Mouse (Mus musculus): ENCODE results near the gene Kif26b. TPM values are rescaled to one million over a fixed set of nuclear protein-coding genes. Genes with fewer than 3 reads are reported as not detected.

The Kif26b gene
- polyA plus RNA-seq, 1 experiment from 2014 or later, result 4.9 TPM

DNA sequence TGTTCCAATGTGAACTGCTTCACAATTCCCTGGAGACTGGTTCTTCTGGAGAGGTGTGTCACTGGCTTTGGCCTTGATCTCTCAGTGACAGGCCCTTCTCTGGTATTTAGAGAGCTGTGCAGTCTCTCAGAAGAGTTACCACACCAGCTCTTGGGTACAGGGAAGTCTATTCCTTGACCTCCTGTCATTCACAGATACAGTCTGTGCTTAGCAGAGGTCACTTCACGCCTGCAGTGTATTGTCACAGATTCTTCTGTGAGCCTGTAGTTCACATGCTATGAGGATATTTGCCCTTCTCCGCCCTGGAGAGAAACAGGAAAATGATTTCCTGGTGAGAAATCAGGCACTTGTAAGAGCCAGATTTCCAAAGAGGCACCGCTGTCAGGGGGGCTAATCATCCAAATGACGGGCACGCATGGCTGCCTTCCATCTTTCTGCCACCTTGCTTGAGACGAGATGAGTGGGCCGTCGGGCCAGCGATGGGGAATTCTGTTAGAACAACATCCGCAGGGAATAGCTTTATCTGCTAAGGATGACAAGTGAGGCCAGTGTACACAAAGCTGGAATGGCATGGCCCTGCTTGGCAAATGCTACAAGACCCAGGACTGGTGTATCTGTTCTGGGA, 309.9 kb downstream of the Kif26b start:
- H3K27ac ChIP-seq, result no peak overlapping the region
- H3K4me1 ChIP-seq (replicated peaks), result 0 out of 2 replicates have a peak, but pooled peaks cover 5% of the 10 kb centered on the region
- no peak for DNase-seq (ENCODE audit: low spot score)
- no peaks in the 10 kb centered on the region for H3K9me3 ChIP-seq
- WGBS, result 83% methylated on average over 10 of the region's 10 CpGs
- no peaks in the 10 kb centered on the region for H3K36me3 ChIP-seq
- H3K27me3 ChIP-seq (ENCODE audit: insufficient read depth, poor library complexity, severe bottlenecking), result no peaks in the 10 kb centered on the region
- no peak overlapping the region for H3K4me3 ChIP-seq

DNA sequence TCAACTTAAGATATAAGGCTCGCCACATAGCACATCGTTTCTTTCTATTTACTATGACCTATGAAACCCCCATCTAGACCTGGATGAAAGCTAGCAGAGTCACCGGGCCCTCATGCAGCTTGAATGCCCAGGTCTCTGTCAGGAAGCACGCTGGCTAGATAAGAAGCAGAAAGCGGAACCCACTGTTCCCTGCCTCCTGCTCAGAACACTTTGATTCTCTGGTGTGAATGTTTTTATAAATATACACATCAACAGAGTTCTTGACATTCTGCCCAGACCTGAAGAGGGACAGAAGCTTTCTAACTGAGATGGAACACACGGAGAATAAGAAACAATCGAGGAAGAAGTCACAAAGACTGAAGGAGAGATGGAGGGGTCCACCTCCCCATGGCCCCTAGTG, 311.4 kb downstream of the Kif26b start:
- Histone ChIP-seq H3K4me1 (replicated peaks) (0 out of 2 replicates have a peak, but pooled peaks cover 5% of the 10 kb centered on the region), H3K27me3 (ENCODE audit: insufficient read depth, poor library complexity, severe bottlenecking) (no peaks in the 10 kb centered on the region), H3K4me3 (no peak overlapping the region), H3K36me3 (no peaks in the 10 kb centered on the region), H3K27ac (no peak overlapping the region), H3K9me3 (no peaks in the 10 kb centered on the region)
- DNase-seq (ENCODE audit: low spot score), result no peak
- 85% methylated on average over 7 of the region's 7 CpGs for WGBS

DNA sequence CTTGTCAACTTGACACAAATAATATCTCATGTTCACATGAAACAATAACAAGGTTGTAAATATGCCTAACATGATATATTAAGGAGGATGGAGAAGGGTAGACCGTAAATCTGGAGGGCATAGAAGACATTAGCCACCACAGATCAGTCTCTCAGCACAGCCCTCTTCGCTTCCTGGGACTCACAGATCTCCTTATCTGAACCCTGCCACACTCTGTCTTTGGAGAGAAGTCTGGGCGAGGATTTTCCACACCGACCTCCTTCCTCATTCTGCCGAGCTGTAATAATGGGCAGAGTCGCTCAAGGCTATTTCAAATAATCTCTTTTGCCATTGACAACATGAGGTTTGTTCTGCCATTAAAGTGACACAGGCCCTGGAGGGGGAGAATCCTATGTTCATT, 315.9 kb downstream of the Kif26b start:
- no peak overlapping the region for H3K4me3 ChIP-seq
- no peak for DNase-seq (ENCODE audit: low spot score)
- no peaks in the 10 kb centered on the region for H3K4me1 ChIP-seq (replicated peaks)
- H3K9me3 ChIP-seq, result no peaks in the 10 kb centered on the region
- H3K27me3 ChIP-seq (ENCODE audit: insufficient read depth, poor library complexity, severe bottlenecking), result no peaks in the 10 kb centered on the region
- no peak overlapping the region for H3K27ac ChIP-seq
- 90% methylated on average over 6 of the region's 6 CpGs for WGBS
- H3K36me3 ChIP-seq, result no peaks in the 10 kb centered on the region

DNA sequence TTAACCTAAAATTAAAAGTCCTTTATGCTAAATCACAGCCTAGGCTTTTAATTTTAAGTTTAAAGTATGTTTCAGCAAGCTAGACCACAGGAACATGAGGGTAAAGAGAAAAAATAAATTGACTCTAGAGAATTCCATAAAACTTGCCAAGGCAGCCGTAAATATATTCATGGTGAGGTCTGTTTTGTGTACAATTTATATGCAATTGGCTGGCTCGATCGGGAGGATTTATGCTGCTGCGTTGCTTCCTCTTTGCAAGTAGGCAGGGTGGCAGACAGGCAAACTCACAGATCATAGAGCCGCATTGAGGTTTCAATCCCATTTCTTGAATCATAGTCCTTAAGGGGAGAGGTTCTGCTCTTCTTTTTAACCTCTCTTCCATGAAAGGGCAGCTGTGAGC, 318.6 kb downstream of the Kif26b start:
- 0 out of 2 replicates have a peak, but pooled peaks cover 8% of the 10 kb centered on the region for H3K4me1 ChIP-seq (replicated peaks)
- WGBS, result 96% methylated on average over 5 of the region's 5 CpGs
- no peaks in the 10 kb centered on the region for H3K27me3 ChIP-seq (ENCODE audit: insufficient read depth, poor library complexity, severe bottlenecking)
- H3K36me3 ChIP-seq, result no peaks in the 10 kb centered on the region
- no peak for DNase-seq (ENCODE audit: low spot score)
- H3K27ac ChIP-seq, result no peak overlapping the region
- H3K4me3 ChIP-seq, result no peak overlapping the region
- no peaks in the 10 kb centered on the region for H3K9me3 ChIP-seq

DNA sequence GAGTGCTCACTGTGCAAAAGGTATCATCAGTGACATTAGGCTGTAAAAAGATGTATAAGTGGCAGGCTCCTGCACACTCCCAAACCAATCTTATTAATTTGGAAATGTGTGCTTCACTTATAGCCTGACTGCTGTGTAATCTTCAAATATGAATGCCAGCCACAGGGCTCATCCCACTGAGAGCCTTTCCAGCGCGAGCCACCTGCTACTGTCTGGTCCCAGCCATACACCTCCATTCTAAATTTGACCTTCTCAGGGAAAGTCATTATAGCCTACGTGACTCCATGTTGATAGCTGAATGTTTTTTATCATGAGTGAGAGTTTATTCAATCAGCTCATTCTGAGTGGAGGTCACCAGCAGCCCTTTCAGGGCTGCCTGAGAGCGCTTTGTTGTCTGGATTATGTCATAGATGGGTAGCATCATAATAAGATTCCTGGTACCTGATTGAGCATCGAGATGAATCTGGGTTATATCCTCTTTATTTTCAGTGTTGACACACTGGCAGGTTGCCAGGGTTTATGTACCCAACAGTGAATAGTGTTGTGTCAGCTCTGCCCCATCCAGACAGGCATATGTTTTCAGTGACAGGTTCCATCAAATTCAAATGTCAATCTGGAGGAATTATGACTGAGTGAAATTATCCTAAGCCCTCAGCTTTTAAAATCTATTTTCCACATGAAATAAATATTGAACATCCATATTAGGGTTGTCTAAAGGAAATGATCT, 319.6 kb downstream of the Kif26b start:
- Histone ChIP-seq H3K27me3 (ENCODE audit: insufficient read depth, poor library complexity, severe bottlenecking) (no peaks in the 10 kb centered on the region), H3K9me3 (no peaks in the 10 kb centered on the region), H3K4me1 (replicated peaks) (0 out of 2 replicates have a peak, but pooled peaks cover 8% of the 10 kb centered on the region), H3K36me3 (no peaks in the 10 kb centered on the region), H3K4me3 (no peak overlapping the region), H3K27ac (no peak overlapping the region)
- 90% methylated on average over 5 of the region's 5 CpGs for WGBS
- DNase-seq (ENCODE audit: low spot score), result no peak

DNA sequence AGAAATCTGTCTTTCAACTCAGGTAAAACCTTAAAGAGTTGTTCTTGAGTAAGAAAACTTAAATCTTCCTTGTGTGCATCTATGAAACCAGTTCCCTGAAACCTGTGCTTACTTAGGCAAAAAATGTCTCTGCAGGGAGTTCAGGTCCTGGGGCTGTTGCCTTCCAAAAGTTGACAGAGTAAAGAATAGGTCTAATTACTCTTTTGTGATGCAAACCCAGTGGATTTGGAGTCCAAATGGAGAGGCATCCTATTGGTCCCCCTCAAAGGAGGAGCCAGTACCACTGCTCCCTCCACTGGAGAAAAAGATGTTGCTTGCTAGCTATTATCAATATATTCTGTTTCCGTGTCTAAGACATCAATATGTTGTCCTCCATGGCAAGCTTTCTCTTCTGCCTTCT, 321.6 kb downstream of the Kif26b start:
- 51% methylated on average over 1 of the region's 1 CpGs for WGBS
- no peak overlapping the region for H3K27ac ChIP-seq

DNA sequence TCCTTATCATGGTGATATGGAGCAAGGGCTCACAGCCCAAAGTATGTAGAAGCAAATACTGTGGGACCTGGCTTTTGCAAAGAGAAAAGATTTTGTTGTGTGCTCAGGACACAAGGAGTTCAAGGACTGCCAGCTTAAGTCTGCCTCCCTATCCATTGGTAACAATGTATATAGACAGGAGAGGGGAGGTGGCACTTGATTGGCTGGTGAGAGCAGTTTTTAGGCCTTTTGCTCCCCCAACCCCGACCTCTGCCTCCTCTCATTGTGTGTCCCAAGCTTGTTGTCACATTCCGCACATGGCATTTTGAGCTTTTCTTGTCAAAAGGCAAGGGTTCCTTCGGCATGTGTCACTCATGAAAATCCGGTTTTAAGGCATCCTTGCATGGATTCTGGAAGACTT, 326.0 kb downstream of the Kif26b start:
- peaks cover 13% of the 10 kb centered on the region; the same call in 1 of the 2 replicates for H3K4me1 ChIP-seq (replicated peaks)
- no peak overlapping the region for H3K4me3 ChIP-seq
- no peaks in the 10 kb centered on the region for H3K36me3 ChIP-seq
- no peak for DNase-seq (ENCODE audit: low spot score)
- no peaks in the 10 kb centered on the region for H3K27me3 ChIP-seq (ENCODE audit: insufficient read depth, poor library complexity, severe bottlenecking)
- H3K27ac ChIP-seq, result no peak overlapping the region
- H3K9me3 ChIP-seq, result no peaks in the 10 kb centered on the region
- WGBS, result 83% methylated on average over 4 of the region's 4 CpGs

More for the DNA sequence above, 321.6 kb downstream of the Kif26b start:
- no peak for DNase-seq (ENCODE audit: low spot score)
- Histone ChIP-seq H3K4me3 (no peak overlapping the region), H3K36me3 (no peaks in the 10 kb centered on the region), H3K9me3 (no peaks in the 10 kb centered on the region), H3K4me1 (replicated peaks) (peaks cover 9% of the 10 kb centered on the region; the same call in 1 of the 2 replicates), H3K27me3 (ENCODE audit: insufficient read depth, poor library complexity, severe bottlenecking) (no peaks in the 10 kb centered on the region)

DNA sequence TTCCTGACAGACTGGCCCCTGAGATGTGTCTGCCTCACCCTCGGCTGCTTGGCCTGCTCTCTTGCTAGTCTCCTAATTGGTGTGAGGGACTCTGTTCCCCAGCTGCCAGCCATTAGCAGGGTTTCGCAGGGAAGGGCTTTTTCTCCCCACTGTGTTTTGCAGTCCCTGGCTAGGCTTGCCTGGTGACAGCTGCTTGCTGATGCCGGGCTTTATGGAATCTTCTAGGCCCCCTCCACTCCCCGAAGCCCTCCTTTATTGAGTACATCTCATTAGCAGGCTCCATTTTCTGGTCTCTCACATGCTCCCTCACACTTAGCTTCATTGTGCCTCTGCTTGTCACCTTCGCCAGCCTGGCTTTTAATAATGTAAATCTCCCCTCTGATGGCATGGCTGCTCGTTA, 327.0 kb downstream of the Kif26b start:
- Histone ChIP-seq H3K27ac (peak overlapping the region; percentile 62; the same call in 1 of the 2 replicates), H3K36me3 (no peaks in the 10 kb centered on the region), H3K4me1 (replicated peaks) (peaks cover 12% of the 10 kb centered on the region; the same call in 1 of the 2 replicates), H3K4me3 (no peak overlapping the region), H3K9me3 (no peaks in the 10 kb centered on the region), H3K27me3 (ENCODE audit: insufficient read depth, poor library complexity, severe bottlenecking) (no peaks in the 10 kb centered on the region)
- DNase-seq (ENCODE audit: low spot score), result peak; percentile 17
- 71% methylated on average over 6 of the region's 6 CpGs for WGBS

DNA sequence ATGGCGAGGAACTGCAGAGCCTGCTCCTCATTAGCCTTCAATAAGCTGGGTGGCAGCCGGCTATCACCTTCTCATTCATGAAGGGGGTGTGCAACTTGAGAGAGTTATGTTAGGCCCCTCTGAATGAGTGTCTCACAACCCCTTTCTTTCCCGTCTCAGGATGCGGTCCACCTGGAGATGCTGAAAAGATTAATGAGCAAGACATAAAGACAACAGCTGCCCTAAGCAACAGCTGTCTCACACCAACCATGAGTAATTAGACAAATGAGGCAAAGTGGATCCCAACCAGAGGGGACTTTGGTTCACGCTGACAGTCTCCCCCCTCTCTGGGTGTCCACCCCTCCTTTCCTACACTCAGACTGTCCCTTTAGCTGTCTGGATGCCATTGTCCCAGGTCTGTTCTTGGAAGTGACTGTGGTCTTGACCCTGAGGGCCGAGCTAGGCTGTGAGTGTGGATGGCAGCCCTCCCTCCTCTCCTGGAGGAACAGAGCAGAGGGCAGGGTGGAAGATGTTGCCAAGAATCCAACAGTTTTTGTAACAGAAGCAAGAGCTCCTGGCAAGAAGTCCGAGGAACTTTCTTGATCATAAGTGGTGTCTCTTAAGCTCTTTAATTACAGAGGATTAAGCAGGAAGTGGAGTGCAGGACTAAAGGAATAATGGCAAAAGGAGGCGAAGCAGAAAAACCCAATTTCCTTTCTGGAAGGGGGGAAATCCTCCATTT, 331.9 kb downstream of the Kif26b start:
- peaks cover 5% of the 10 kb centered on the region; the same call in 1 of the 2 replicates for H3K4me1 ChIP-seq (replicated peaks)
- no peak for DNase-seq (ENCODE audit: low spot score)
- no peaks in the 10 kb centered on the region for H3K9me3 ChIP-seq
- H3K36me3 ChIP-seq, result no peaks in the 10 kb centered on the region
- WGBS, result 75% methylated on average over 8 of the region's 8 CpGs
- no peak overlapping the region for H3K27ac ChIP-seq
- no peaks in the 10 kb centered on the region for H3K27me3 ChIP-seq (ENCODE audit: insufficient read depth, poor library complexity, severe bottlenecking)
- no peak overlapping the region for H3K4me3 ChIP-seq

DNA sequence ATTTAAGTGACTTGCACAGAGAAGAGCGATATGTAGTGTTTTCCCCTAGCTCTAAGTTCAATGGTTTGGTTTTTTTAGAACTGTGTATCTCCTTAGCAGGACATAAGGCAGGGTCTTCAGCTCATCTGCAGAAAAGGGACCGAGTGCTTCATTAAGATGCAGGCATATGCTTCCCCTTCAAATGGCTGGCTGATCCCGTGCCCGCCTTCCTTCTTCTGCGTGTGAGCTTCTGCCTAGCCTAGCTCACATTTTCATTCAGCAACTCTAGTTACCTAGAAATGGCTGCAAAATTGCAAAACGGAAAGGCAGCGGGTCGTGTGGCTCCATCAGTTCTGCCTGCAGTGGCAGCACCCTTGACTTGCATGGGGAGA, 332.5 kb downstream of the Kif26b start:
- Histone ChIP-seq H3K9me3 (no peaks in the 10 kb centered on the region), H3K36me3 (no peaks in the 10 kb centered on the region), H3K27ac (no peak overlapping the region), H3K27me3 (ENCODE audit: insufficient read depth, poor library complexity, severe bottlenecking) (no peaks in the 10 kb centered on the region), H3K4me1 (replicated peaks) (peaks cover 4% of the 10 kb centered on the region; the same call in 1 of the 2 replicates), H3K4me3 (no peak overlapping the region)
- WGBS, result 86% methylated on average over 8 of the region's 8 CpGs
- DNase-seq (ENCODE audit: low spot score), result no peak

DNA sequence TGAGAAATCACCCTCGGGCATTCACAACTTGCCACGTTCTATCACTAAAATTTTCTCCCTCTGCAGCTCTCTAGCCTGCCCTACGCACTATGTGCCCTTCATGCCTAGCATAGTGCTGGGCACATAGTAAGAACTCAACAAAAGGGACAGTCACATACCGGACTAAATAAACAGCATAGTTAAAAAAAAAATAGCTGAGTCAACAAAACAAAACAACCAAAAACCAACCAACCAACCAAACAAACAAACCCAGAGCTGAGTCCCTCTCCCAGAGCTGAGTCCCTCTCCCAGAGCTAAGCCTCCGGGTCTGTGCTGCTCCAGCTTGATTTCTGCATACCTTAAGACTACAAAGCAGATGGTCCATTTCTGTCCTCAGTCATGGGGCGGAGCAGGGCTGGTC, 334.8 kb downstream of the Kif26b start:
- Histone ChIP-seq H3K4me3 (no peak overlapping the region), H3K9me3 (no peaks in the 10 kb centered on the region), H3K4me1 (replicated peaks) (peaks cover 9% of the 10 kb centered on the region; the same call in 1 of the 2 replicates), H3K36me3 (no peaks in the 10 kb centered on the region), H3K27ac (no peak overlapping the region), H3K27me3 (ENCODE audit: insufficient read depth, poor library complexity, severe bottlenecking) (no peaks in the 10 kb centered on the region)
- DNase-seq (ENCODE audit: low spot score), result no peak
- WGBS, result 88% methylated on average over 6 of the region's 6 CpGs

DNA sequence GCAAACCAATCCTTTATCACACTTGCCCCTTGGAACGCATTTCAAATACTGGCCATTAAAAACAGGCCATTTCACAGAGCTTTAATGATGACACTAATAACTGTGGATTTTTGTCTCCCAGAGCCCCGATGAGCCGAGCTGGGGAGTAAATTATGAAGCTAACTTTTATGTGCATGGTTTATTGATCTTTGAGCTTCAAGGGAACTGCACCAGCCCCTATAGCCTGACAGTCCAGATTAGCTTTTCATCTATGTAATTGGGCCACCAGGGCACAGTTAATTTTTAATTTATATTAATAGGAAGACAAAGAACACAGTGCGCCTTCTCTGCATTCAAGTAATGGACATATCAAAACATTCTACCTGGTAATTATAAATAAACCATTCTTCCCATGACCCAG, 335.4 kb downstream of the Kif26b start:
- no peaks in the 10 kb centered on the region for H3K36me3 ChIP-seq
- no peak overlapping the region for H3K4me3 ChIP-seq
- no peaks in the 10 kb centered on the region for H3K27me3 ChIP-seq (ENCODE audit: insufficient read depth, poor library complexity, severe bottlenecking)
- no peak overlapping the region for H3K27ac ChIP-seq
- no peaks in the 10 kb centered on the region for H3K9me3 ChIP-seq
- WGBS, result 91% methylated on average over 4 of the region's 4 CpGs
- DNase-seq (ENCODE audit: low spot score), result no peak
- H3K4me1 ChIP-seq (replicated peaks), result peaks cover 9% of the 10 kb centered on the region; the same call in 1 of the 2 replicates

DNA sequence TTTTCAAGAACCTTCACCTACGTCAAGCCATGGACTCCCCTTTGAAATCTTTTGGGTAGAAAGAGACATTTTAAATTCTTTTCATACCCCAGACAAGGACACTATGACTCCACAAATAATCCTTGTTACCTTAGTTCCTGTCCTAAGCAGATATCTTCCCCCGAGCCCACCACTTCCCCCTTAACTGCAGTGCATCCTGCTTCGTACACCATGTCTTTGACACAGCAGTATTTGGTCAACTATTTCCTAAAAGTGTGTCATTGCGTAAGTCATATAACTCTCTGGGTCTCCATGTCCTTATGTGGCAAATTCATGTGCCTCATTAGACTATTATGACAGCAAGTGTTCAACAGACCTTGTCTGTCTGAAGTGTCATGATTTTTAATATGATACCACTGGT, 337.8 kb downstream of the Kif26b start:
- Histone ChIP-seq H3K4me1 (replicated peaks) (peaks cover 5% of the 10 kb centered on the region; the same call in 1 of the 2 replicates), H3K27ac (no peak overlapping the region), H3K36me3 (no peaks in the 10 kb centered on the region), H3K4me3 (no peak overlapping the region), H3K9me3 (no peaks in the 10 kb centered on the region), H3K27me3 (ENCODE audit: insufficient read depth, poor library complexity, severe bottlenecking) (no peaks in the 10 kb centered on the region)
- DNase-seq (ENCODE audit: low spot score), result no peak
- 90% methylated on average over 4 of the region's 4 CpGs for WGBS

Data from hindbrain, embryonic 10.5 days (tissue).